Mouse (Mus musculus): ENCODE data around the gene 2310022B05Rik. TPM values are rescaled to one million over a fixed set of nuclear protein-coding genes. Genes with fewer than 3 reads are reported as not detected.

Gene 2310022B05Rik
- polyA plus RNA-seq, 1 experiment from 2014 or later = 36.6 TPM

Other genes starting within 250 kb of the 2310022B05Rik start
- gene Pgbd5, start 223.7 kb downstream of the 2310022B05Rik start, polyA plus RNA-seq (2015; fragmentation: Nextera tagmentation; extraction: Ambion mirVana) = 2.2 and 2.3 TPM in 2 replicates
- 38.8 and 41.0 TPM in 2 replicates for gene Cog2, start 142.6 kb downstream of the 2310022B05Rik start, polyA plus RNA-seq (2015; fragmentation: Nextera tagmentation; extraction: Ambion mirVana)
- 1.7 and 2.8 TPM in 2 replicates for gene Agt, start 93.7 kb downstream of the 2310022B05Rik start, polyA plus RNA-seq (2015; fragmentation: Nextera tagmentation; extraction: Ambion mirVana)
- gene Capn9, start 87.3 kb downstream of the 2310022B05Rik start, polyA plus RNA-seq (2015; fragmentation: Nextera tagmentation; extraction: Ambion mirVana) = 0.06 and 0.12 TPM in 2 replicates
- 41.6 and 43.0 TPM in 2 replicates for gene Ttc13, start 58.6 kb upstream of the 2310022B05Rik start, polyA plus RNA-seq (2015; fragmentation: Nextera tagmentation; extraction: Ambion mirVana)
- 18.4 and 19.5 TPM in 2 replicates for gene Arv1, start 58.8 kb upstream of the 2310022B05Rik start, polyA plus RNA-seq (2015; fragmentation: Nextera tagmentation; extraction: Ambion mirVana)
- gene Fam89a, start 88.5 kb upstream of the 2310022B05Rik start, polyA plus RNA-seq (2015; fragmentation: Nextera tagmentation; extraction: Ambion mirVana) = 5.5 and 7.4 TPM in 2 replicates
- 0.06 and 0.14 TPM in 2 replicates for gene Trim67, start 129.7 kb upstream of the 2310022B05Rik start, polyA plus RNA-seq (2015; fragmentation: Nextera tagmentation; extraction: Ambion mirVana)
- gene Gnpat, start 199.7 kb upstream of the 2310022B05Rik start, polyA plus RNA-seq (2015; fragmentation: Nextera tagmentation; extraction: Ambion mirVana) = 83.9 and 88.7 TPM in 2 replicates
- 40.2 and 41.9 TPM in 2 replicates for gene 2810004N23Rik, start 199.8 kb upstream of the 2310022B05Rik start, polyA plus RNA-seq (2015; fragmentation: Nextera tagmentation; extraction: Ambion mirVana)
- gene Exoc8, start 234.3 kb upstream of the 2310022B05Rik start, polyA plus RNA-seq (2015; fragmentation: Nextera tagmentation; extraction: Ambion mirVana) = 6.3 and 8.1 TPM in 2 replicates
- 10.6 and 11.8 TPM in 2 replicates for gene Sprtn, start 234.5 kb upstream of the 2310022B05Rik start, polyA plus RNA-seq (2015; fragmentation: Nextera tagmentation; extraction: Ambion mirVana)